Mouse (Mus musculus) kidney, postnatal 36 days (tissue): ENCODE measurements around the gene Tfb2m.

Source experiments
- DNase-seq, 2 experiments: peaks; one replicate each; pipeline ENCODE4 v3.0.0; 2021 to 2022; ENCODE audit warnings: mixed read lengths in 2 of 2

Tfb2m gene

DNA sequence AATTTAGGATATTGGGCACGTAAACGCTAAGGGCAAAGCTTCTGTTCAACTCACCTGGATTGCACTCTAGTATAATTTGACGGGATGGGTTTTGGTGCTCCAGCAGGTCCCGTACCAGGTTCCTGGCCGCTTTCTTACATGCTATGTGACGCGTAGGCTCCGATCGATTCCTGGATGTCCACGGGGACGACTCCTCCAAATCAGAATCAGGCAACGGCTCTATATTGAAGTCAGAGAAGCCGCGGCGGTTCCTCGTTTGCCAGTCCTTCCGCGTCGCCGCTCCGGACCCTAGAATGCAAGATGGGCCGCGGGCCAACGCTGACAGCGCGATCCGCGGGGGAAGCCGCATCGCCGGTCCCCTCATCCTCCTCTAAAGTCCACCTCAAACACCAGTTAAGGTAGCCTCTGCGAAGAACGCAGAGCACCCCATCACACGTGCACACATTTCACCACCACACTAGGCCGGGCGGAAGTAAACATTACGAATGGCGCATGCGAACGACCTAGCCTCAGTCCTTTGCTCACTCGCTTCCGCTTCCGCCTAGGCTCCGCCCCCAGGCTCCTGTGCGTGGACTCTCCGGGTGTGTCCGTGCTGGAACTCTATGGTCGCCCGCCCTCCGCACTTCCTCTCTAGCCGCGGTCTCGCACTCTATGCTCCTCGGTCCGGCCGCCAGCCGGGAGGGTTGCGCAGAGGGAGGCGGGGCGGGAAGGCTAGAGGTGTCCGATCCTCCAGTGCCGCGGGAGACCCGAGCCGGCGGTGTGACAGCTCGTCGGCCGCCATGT, at the start of gene Tfb2m, which contains the start of gene Cnst:
Tfb2m (minus strand) TSS at position 500 of the 783 bp plus-strand sequence.
Cnst (plus strand) TSS at position 603 of the 783 bp plus-strand sequence.
- DNase-seq: peak; percentile 99

DNA sequence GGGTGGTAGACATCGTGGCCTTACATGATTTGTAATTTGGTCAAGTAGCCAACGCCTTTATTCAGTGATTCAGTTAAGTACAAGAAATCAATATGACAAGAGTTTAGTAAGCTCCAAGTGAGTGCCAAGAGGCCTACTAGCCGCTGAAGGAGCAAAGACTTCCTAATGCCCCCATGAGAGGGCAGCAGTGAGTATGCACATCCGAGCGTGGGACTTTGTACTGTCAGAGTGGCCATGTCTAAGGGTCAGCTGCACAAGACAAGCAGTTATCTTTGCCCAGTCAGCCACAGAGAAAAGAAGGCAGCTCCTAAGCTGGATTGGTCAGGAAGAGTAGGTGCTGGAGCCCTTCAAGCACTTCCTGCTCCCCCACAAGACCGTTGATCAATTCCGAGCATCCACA, 46.9 kb upstream of the Tfb2m start:
- peak; percentile 41 to 71 for DNase-seq

DNA sequence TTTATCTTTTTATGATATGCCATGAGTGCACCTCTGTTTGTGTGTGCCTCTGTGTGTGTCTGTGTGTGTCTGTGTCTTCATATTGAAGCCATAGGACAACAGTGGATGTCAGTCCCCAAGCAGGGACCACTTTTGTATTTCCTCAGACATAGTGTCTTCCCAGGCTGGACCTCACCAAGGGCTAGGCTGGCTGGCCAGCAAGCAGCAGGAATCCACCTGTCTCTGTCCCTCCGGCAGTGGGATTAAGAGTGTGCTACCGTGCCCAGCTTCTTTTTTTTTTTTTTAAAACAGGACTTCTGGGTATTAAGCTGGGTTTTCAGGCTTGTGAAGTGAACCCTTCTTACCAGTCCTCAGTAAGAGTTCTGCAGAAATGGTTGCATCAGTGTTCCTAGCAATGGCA, 46.1 kb upstream of the Tfb2m start:
- DNase-seq: no peak

DNA sequence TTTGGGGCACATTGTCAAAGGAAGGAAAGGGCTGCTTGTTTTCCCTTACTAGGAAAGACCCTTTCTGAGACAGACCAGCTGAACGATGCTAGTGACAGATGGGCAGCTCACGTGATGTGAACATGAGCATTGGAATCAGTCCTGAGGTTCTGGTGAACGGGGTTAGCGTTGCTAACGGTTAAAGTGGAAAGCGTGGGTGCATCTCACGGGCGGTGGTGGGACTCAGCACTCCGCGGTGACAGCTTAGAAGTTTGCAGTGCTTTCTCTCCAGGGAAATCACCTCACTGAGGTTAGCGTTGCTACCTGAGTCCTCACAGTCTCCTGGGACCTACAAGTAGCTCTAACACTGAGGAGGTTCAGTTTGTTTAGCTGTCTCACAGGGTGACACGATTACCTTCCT, 45.6 kb upstream of the Tfb2m start:
- no peak for DNase-seq

DNA sequence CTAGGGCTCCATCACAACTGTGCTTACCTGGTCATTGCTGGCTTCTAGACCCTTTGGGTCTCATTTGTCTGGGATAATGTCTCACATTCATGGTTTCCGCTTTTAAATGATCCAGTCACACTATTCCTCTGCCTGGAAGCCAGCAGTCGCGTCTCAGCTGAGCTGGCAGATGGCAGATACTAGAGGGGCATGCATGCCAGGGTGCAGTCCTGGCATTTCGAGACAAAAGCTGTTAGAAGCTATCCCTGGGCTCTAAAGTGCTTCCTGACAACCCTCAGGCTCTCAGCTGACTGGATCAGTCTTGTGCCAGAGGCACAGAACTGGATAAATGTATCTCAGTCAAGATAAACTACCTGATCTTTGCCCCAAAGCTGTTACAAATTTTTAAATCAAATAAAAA, 42.2 kb upstream of the Tfb2m start:
- DNase-seq: no peak

DNA sequence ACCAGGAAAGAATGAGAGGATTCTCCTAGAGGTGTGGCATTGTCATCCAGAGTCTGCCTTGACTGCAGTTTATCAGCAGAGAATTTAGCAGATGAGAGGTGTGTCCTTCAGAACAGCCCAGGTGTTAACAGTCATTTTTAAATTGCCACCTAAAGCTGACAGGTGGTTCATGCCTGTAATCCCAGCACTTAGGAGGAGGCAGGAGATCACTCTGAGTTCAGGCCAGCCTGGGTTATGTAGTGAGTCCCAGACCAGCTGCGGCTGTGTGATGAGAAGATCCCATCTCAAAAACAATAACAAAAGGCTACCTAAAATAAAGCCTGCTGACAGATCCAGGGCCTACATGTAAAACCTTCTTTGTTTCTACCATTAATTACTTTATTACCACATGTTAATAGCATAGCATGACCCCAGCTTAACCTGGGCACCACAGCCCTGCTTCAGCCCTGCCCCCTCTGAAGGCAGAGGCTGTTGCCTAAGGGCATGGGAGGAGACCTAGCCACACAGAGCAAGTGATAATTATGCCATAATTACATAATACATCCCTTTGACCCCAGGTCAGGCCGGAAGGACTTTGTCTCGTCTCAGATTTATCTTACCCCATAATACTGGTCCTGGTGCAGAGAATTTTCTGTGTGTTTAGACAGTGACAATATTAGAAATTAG, 40.5 kb upstream of the Tfb2m start:
- peak; percentile 39 to 40 for DNase-seq

DNA sequence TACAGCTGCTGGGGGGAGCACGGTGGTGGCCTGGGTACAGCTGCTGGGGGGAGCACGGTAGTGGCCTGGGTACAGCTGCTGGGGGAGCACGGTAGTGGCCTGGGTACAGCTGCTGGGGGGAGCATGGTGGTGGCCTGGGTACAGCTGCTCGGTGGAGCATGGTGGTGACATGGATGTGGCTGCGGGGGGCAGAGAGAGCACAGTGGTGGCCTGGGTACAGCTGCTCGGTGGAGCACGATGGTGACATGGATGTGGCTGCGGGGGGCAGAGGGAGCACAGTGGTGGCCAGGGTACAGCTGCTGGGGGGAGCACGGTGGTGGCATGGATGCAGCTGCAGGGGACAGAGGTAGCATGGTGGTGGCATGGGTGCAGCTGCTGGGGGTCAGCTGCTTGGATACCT, 39.6 kb upstream of the Tfb2m start:
- DNase-seq: no peak

DNA sequence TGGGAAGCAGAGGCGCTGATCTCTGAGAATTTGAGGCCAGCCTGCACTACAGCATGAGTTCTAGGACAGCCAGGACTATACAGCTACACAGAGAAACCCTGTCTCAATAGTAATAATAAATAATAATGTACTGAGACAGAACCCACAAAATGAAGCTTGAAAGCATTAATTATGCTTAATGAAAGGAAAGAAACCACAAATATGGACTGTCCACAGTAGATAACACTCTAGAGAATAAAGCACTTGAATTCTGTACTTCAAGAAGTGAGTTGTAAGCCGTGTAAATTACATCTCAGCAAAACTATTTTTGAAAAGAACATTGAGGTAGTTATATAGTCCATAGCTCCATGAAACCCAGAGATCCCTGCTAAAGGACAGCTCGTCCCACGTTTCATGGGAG, 38.2 kb upstream of the Tfb2m start:
- no peak for DNase-seq

DNA sequence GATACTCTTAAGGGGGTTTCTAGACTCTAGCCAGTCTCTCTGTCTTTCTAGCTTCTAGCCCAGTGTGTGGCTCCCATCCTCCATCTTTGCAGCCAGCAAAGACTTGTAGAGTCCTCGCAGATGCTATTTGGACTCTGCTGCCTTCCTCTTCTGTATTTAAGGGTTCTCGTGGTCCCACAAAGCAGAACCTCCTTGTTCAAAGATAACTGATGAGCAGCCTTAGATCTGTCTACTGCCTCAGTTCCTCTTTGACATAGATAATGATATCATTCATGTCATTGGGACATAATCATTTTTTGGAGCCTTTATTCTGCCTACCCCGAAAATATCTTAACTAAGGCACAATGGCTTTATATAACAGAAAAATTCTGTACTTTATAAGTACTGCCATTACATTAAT, 37.0 kb upstream of the Tfb2m start:
- DNase-seq: no peak

DNA sequence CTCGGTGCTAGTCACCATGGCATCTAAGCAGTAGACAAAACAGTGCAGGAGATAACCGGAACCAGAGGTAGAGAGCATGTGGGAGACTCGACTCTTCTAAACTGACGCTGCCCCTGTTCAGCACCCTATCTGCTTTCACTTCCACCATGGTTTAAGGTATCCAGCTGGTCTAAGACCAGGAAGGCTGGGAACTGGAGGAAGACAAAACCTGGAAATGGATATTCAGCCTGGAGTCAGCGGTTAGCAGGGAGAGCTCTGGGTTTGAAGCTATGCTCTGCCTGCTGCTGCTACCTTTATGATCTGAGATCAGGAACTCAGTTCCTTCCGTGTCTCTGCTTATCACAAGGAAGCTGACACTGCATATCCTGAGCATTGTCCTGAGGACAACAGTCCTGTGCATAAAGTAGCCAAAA, 36.0 kb upstream of the Tfb2m start:
- DNase-seq: peak in 1 of 2 experiments; percentile 36

DNA sequence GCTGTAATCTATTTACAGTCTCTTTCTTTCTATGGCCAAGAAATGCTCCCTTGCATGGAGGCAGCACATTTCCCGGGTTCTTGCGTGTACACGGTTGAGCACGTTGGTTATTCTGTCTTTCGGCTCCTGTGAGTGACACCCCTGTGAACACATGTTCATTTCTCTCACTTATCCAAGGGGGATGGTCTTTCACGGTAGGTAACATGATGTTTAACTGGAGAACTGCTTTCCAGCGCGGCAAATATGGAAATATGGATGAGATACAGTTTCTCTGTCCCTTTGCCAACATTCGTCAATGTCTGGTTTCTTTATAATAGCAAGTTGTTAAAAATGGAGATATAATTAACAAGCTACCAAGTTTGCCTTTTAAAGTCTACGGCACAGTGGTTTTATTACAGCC, 35.4 kb upstream of the Tfb2m start:
- no peak for DNase-seq

DNA sequence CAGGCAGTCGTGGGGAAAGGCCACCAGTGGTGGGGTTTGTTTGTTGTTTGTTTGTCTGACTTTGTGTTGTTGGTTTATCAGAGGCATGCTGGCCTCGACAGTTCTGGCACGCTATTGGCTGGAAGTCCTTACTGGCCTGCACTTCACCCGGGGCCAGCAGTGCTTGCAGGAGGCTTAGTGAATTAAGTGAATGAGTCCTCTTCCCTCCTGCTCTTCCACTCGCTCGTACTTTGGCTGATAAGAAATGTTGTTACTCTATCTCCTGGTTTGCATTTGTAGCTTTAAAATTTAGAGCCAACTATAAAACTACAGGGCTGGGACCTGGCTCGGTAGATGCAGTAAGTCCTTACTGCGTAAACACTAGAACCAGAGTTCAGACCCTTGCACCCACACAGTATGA, 34.1 kb upstream of the Tfb2m start:
- DNase-seq: no peak

DNA sequence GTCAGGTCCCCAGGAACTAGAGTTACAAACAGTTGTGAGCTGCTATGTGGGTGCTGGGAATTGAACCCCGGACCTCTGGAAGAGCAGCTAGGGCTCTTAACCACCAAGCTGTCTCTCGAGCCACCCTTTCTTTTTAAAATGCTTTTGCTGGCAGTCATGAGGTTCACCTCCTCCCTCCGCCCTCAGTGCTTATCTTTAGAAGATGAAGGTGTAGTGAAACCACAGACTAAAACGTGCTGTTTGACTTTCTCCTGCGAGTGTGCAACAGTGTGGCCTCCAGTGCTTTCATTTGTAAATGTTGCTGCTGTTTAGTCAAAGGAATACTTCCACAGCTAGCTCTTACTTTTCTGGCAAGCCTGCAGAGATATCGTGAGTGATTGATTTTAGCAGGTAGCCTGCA, 32.6 kb upstream of the Tfb2m start:
- no peak for DNase-seq

DNA sequence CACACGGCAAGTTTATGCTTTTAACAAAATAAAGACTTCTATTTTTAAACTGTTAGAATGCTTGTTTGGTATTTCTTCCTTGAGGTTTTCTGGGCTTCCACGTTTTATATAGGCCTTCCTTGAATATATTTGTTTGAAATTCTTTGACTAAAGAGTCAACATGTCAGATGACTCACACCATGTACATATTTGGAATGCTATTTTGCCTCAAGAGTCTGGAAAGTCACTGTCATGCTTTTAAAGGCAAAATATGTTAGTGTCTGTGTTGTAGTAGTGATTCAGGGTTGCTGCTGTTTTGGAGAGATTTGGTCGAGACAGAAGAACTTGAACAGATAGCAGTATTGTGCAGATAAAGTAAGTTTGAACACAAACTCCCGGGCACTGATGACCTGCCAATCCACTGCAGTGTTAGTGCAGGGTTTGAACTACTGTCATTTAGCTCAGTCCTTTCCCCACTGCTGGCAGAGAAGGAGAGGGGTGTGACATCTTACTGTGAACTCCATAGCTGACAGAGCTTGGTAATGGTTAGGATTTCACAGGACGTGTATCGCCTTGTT, 27.7 kb upstream of the Tfb2m start:
- no peak for DNase-seq

DNA sequence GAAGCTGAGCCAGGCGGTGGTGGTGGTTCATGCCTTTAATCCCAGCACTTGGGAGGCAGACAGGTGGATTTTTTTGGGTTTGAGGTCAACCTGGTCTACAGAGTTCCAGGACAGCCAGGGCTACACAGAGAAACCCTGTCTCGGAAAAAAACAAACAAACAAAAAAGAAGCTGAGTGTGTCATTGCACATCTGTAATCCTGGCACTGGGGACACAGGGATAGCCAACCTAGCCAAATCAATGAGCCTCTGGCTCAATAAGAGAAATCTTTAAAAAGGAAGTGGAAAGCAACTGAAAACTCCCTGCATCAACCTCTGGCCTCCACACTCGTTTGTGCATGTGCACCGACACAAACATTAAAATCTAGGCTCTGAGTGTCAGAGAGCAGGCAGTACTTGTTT, 25.6 kb upstream of the Tfb2m start:
- DNase-seq: no peak

DNA sequence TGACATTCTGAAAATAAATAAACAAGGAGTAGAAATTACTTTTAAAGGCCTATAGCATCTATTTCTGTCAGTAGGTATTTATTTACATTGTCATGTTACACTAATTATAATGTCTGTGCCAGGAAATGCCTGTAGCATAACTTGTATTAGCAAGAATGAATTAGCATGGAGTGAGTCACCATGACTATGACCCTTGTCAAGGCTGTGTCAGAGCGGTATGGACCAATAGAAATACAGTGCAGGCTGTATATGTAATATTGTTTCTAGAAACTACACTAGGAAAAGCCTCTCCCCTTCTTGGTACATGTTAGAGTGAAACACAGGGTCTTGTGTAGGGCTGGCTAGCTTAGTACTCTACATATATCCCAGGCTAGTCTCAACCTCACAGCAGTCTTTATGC, 24.4 kb upstream of the Tfb2m start:
- DNase-seq: no peak

DNA sequence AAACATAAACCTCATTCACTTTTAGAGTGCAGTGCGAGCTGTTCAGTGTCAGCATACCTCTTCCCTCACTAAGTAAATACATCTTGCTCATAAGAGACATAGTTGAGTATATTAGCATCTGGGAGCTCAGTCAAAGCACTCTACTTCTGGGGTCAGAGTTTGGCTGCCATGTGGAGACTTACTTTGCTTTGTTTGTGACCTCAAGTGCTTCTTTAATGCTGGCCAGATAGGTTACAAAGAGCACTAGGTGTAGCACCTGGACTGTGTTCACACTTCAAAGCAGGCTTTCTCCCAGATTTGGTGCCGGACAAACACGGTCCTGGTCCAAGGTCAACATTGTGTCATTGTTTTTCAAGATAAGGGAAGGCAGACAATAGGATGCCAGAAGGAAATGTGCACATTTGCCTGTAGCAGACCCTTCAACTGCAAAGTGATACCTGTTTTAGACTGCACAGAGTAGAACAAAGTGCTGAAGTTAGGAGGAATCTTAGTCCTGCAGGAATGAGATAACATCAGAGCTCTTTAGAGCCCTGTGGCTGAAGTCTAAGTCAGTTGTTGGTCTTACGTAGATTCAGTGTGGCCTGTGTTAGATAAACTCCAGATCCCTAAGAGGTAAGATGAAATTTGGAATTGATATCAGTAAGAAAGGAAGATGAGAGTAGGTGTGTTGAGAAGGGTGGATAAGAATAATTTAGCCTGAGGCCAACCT, 22.8 kb upstream of the Tfb2m start:
- DNase-seq: no peak

DNA sequence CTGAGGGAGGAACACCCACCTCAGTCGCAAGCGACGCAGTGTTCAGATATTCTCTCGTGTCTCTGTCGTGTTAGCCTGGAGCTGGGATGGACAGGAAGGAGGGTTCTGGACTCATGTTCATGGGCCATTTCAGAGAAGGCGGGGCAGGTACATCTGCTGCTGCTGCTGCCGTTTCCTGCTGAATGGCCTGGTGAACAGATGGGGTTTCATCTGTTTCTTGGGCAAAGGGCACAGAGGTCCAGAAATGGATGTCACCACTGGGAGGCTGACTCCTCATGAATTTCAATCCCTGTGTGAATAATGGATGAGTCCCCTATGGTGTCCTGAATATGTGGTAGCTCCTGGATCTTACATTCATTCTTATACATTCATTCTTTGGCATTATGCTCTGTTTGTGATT, 21.5 kb upstream of the Tfb2m start:
- DNase-seq: no peak

DNA sequence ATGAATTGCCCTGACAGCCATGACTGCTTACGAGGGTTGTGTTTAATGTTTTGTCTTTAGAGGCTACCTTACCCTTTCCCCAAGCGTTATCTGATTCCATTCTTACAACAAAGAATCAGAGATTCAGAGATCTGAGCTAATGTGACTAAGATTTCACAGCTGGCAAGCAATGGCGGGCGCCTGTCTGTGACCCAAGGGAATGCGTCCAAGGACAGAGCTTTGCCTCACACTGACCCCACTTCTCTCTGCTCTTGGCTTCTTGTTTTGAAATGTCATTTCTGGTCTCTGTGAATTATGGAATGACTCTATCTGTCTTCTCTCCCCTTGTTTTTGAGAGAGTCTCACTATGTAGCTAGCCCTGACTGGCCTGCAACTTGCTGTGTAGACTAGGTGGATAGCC, 17.9 kb upstream of the Tfb2m start:
- peak in 1 of 2 experiments; percentile 25 for DNase-seq

DNA sequence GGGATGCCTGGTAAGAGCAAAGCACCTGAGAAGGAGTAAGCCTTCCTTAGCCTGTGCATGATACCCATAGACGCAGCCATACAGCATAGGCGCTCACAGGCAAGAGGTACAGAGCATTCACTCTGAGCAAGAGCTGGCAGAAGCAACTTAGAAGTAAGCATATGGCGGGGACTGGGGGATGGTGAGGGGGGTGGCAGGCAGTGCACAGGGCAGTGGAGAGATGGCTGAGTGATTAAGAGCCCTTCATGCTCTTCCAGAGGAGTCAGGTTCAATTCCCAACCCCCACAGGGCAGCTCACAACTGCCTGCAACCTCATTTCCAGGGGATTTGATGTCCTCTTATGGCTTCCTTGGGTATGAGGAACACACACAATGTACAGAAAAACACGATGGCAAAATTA, 17.1 kb upstream of the Tfb2m start:
- no peak for DNase-seq

DNA sequence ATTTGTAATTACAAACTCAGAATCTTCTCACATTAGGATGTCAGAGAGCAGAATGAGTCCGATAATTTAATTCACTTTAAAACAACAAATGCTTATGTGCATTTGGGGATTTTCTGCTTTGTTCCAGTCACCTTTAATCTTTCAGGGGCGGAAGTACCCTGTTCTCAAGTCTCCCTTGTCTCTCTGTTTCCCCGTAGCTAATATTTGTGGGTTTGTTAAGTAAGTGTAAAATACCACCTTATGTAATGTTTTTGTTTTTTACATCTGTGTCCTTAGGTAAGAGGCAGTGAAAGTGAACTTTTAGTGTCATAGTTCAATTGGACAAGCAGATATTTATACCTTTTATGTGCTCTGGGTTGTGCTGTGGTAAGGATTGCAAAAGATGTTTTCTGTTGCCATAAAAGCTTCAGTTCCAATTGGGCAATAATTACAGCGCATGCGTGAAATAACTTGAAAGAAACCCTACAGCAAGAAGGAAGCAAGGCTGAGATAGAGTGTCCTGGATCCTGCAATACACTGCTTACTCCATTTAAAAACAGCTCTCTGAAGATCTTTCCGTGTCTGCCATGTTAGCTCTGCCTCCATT, 14.9 kb upstream of the Tfb2m start:
- no peak for DNase-seq

DNA sequence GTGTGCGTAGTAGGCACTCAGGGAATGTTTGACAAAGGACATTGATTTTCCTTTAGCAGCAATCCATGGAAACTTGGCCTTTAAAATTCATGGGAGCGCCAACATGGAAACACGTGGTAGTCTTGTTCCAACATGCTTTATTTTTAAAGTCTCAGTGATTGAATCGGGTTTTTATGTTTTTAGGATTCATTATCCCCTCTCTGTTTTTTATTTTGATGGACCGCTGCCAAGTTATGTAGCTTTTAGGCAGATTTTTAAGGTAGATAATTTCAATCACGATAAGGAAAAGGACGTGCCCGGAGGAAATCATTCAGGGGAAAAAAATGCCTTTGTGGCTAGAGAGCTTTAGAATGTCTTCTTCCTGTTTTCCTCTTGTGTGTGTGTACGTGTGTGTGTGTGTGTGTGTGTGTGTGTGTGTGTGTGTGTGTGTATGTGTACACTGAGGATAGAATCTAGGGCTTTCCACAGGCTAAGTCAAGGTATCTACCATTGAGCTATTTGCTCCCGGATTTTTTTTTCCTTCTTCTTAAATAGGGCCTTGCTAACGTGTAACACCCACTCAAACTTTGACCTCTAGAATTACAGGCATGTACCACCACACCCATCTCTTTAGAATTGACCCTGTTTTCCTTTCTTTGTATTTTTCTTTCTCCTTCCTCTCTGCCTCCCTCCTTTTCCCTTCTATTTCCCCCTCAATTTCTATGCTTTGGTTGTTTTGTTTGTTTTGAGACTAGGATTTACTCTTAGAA, 13.6 kb upstream of the Tfb2m start:
- peak; percentile 23 to 42 for DNase-seq
